Mouse (Mus musculus): ENCODE measurements around the gene Kcnip2.
A peak's percentile ranks its signal among the peaks of the same experiment; 100 is the strongest.
"Not testable (repeated sequence)": the region's sequence is repeated elsewhere in the genome, so short reads cannot be mapped to it uniquely, and the experiment has no call there.

Kcnip2 gene

GRCm38 (mm10) chr19:45812115-45812514 lies 3.7 kb downstream of the Kcnip2 start:
- DNase-seq (ENCODE audit: low spot score) = peak; percentile 32

GRCm38 (mm10) chr19:45811028-45811674 lies 4.7 kb downstream of the Kcnip2 start:
- DNase-seq (ENCODE audit: low spot score) = no peak

DNA sequence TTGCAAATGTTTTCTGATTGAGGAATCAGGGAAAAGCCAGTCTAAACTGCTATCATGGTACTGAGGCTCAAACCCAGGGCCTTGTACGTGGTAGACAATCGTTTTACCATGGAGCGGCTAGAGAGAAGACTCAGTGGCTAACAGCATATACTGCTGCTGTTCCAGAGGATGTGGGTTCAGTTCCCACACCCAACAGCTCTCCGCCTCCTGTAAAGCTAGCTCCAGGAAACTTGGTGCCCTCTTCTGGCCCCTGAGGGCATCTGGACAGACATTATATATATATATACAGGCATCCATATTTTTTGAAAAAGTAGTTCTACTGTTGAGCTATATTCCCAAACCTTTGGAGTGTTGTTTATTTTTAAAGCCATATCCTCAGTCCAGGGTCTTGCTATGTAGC lies 8.1 kb downstream of the Kcnip2 start:
- DNase-seq (ENCODE audit: low spot score) = no peak

DNA sequence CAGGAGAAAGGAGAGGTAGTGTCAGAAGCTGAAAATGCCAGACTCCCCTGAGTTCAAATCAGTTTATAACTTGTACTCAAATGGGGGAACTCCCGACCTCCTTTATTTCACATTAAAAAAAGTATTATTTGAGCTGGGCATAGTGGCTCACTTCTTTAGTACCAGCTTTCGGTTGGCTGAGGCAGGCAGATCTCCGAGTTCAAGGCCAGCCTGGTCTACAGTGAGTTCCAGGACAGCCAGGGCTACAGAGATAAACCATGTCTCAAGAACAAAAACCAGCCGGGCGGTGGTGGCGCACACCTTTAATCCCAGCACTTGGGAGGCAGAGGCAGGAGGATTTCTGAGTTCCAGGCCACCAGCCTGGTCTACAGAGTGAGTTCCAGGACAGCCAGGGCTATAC lies 10.0 kb downstream of the Kcnip2 start:
- DNase-seq (ENCODE audit: low spot score) = not testable (repeated sequence)

DNA sequence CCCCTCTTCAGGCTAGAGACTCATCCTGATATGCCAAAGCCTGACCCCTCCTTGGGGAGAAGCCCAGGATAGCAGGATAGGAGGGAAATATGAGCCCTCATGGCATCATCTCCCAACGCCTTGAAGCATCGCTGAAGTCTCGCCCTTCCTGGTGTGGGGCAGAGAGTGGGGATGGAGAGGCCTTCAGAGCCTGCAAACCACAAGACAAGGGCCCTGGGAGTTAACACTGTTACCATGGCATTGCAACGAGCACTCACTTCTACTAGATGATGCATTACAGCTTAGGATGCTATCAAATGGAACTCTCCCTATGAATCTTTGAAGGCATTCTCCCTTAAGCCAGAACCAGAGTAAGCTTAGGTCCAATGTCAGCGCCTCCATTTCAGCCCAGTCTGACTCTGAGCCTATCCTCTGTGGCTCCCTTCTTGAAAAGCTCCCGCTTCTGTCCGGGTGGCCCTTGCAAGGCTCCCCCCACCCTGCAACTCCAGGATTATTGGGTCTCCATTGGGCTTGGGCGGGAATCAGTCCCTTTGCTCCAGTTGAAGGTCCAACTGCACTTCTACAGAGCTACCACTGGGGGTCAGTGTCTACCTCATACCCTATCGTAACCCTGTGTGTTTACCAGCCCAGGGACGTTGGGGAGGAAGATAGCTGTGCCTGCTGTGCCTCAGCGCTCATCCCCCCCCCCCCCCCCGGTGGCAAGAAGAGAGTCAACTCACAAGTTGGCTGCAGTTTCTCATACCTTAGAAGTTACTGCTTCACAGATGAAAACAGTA lies 11.1 kb downstream of the Kcnip2 start:
- DNase-seq (ENCODE audit: low spot score) = no peak

DNA sequence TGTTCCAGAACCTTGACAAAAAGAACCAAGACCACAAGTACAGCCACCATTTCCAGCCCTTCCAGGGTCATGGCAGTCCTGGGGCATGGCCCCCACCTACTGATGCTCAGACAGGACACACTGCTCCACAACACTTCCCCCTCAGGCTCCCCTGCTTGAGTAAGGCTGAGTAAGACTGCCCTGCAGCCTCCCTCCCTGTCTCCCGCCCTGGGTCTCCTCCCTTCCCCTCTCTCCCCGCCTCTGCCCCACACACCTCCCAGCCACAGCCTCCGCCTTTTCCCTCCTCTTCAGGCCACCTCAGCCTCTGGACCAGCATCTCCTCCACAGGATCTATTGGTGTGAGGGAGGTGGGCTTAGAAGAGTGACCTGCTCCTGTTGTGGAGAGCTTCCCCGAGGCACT lies 12.5 kb downstream of the Kcnip2 start:
- no peak for DNase-seq (ENCODE audit: low spot score)

DNA sequence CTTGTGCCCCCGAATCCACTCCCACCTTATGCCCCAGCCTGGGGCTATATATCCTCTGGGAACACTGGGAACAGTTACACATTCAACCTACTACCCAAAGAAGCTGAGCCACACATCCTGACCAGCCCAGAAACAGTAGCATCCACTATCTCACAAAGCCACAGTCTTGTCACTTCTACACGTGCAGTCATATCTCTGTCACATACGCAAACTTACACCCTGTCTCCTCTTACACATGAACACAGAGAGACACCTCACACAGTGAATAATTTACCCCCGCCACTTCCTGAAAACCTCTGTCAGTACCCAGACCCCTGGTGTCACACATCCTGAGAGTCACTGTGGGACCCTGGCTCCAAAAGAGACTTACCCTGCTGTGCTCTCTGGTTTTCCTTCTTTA lies 13.2 kb downstream of the Kcnip2 start:
- DNase-seq (ENCODE audit: low spot score) = no peak

DNA sequence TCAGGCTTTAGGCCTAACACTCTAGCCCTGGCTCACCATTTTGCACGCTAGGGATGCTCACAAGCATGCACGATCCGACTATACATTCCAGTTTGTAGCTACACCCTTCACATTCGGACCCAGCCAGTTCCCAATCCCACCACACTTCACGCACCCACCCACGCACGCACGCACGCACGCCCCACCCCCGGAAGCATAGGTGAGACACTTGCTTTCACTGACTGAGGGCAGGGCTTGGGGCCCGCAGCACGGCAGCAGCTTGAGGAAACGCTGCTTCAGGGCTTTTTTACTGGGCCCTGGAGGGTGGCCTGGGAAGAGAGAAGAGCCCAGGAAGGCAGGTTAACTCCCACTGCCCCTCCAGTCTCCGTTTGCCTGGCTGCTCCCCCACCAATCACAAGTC lies 19.0 kb downstream of the Kcnip2 start:
- no peak for DNase-seq (ENCODE audit: low spot score)

GRCm38 (mm10) chr19:45796061-45796556 lies 19.8 kb downstream of the Kcnip2 start:
- no peak for DNase-seq (ENCODE audit: low spot score)

GRCm38 (mm10) chr19:45795406-45795944 lies 20.4 kb downstream of the Kcnip2 start:
- no peak for DNase-seq (ENCODE audit: low spot score)

- no peak for DNase-seq (ENCODE audit: low spot score)
Observed at GRCm38 (mm10) chr19:45794718-45795117, 21.1 kb downstream of the Kcnip2 start.

GRCm38 (mm10) chr19:45792404-45792803 lies 23.5 kb downstream of the Kcnip2 start:
- no peak for DNase-seq (ENCODE audit: low spot score)

GRCm38 (mm10) chr19:45789888-45790874 lies 25.7 kb downstream of the Kcnip2 start:
- DNase-seq (ENCODE audit: low spot score) = no peak

GRCm38 (mm10) chr19:45789365-45789764 lies 26.5 kb downstream of the Kcnip2 start:
- DNase-seq (ENCODE audit: low spot score) = no peak

GRCm38 (mm10) chr19:45788337-45788736 lies 27.5 kb downstream of the Kcnip2 start:
- no peak for DNase-seq (ENCODE audit: low spot score)

DNA sequence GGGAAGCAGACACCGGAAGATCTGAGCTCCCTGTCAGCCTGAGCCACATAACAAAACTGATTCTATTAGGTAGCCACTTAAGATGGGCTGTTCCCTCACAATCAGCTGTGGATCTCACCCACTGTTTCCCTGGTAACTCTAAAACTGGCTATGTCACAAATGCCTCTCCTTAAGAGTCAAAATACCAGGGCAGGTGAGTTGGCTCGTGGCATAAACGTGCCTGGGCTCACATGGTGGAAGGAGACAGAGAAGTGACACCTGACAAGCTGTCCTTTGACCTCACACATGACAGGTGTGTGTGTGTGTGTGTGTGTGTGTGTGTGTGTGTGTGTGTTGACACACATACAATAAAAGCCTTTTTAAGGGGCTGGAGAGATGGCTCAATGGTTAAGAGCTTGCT lies 28.4 kb downstream of the Kcnip2 start:
- no peak for DNase-seq (ENCODE audit: low spot score)

DNA sequence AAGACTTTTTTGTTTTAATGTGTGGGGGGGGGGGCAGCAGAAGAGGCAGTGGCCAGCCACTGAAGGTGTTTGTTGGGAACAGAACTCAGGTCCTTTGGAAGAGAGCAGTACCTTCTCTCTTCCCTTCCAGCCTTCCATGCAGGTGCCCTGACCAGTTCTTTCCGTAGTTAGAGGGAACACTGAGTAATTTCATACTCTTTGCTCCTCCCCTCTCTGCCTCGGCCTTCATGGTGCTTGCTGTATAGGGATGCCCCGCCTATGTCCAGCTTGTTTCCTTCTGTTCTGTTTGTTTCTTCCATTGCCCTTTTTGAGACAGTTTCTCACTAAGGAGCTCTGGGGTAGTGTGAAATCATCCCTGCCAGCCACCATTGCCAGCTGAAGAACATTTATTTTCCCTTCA lies 30.4 kb downstream of the Kcnip2 start:
- no peak for DNase-seq (ENCODE audit: low spot score)

- no peak for DNase-seq (ENCODE audit: low spot score)
Observed at GRCm38 (mm10) chr19:45783933-45784576, 31.8 kb downstream of the Kcnip2 start.

- DNase-seq (ENCODE audit: low spot score) = peak; percentile 92
Observed at GRCm38 (mm10) chr19:45783181-45783932, 32.5 kb downstream of the Kcnip2 start, which contains the start of gene Mgea5. Gene Mgea5 (minus strand): TSS chr19:45783837.

- peak; percentile 58 for DNase-seq (ENCODE audit: low spot score)
Observed at GRCm38 (mm10) chr19:45782315-45783001, 33.4 kb downstream of the Kcnip2 start.
